ENCODE assay signal across 10 mouse cellular contexts in genomic region chr3:68823876-68824764, GRCm38 (mm10). TPM values are rescaled to one million over a fixed set of nuclear protein-coding genes. Genes with fewer than 3 reads are reported as not detected.
DNase-seq lines count a peak whose midpoint lies in the region; ATAC-seq and TF ChIP-seq lines count a peak whose summit lies in the region.
"Had no signal": no experiment of that assay in that cellular context is flagged by ENCODE, and none has a peak within 500 bp of the region (broad histone marks: within the 10 kb centered on the region; RNA-seq: fewer than 3 reads in every experiment).

No protein-coding gene starts in this region.

- no peak for DNase-seq in forebrain, embryonic 10.5 days (ENCODE audit: extremely low spot score, low spot score)
- peak; percentile 39 for DNase-seq in right cerebral cortex, adult 18-20 months
- DNase-seq in right cerebral cortex, postnatal 25 days: no peak
- peak; percentile 50 to 55 for DNase-seq in kidney, adult 8-10 months
- no peak for DNase-seq in spleen, adult 12 weeks (ENCODE audit: low spot score)
- no peak for DNase-seq in thymus, adult 2 months

- H3K4me2 ChIP-seq in forebrain, embryonic 13.5 days: no peak overlapping the region
- peak overlapping the region; percentile 11 for H3K4me2 ChIP-seq in neural tube, embryonic 15.5 days

- TF ChIP-seq CTCF in thymus, adult 2 months (IDR thresholded peaks at IDR 0.05; ENCODE audit: borderline replicate concordance, control insufficient read depth, extremely low read depth, insufficient read depth, low read length, poor library complexity): no peak

- H3K4me1 ChIP-seq in forebrain, embryonic 13.5 days: peaks cover 27% of the 10 kb centered on the region
- 0 out of 2 replicates have a peak, but pooled peaks cover 5% of the 10 kb centered on the region for H3K4me1 ChIP-seq in forebrain, embryonic 10.5 days
- peaks cover 32% of the 10 kb centered on the region for H3K4me1 ChIP-seq in neural tube, embryonic 15.5 days
- no peaks in the 10 kb centered on the region for H3K4me1 ChIP-seq in thymus, adult 2 months (replicated peaks; ENCODE audit: control insufficient read depth, insufficient read depth, low read length)

- peak overlapping the region; percentile 26; the same call in 1 of the 2 replicates for H3K27ac ChIP-seq in forebrain, embryonic 13.5 days
- H3K27ac ChIP-seq in forebrain, embryonic 10.5 days: no peak overlapping the region
- H3K27ac ChIP-seq in neural tube, embryonic 15.5 days (replicated peaks): peak overlapping the region; percentile 71; the same call in 1 of the 2 replicates
- no peak overlapping the region for H3K27ac ChIP-seq in thymus, adult 2 months (ENCODE audit: control insufficient read depth, insufficient read depth, low read length)
- H3K27ac ChIP-seq: macrophage had no signal

- H3K27me3 ChIP-seq in forebrain, embryonic 13.5 days: no peaks in the 10 kb centered on the region
- no peaks in the 10 kb centered on the region for H3K27me3 ChIP-seq in forebrain, embryonic 10.5 days (ENCODE audit: poor library complexity, severe bottlenecking)
- no peaks in the 10 kb centered on the region for H3K27me3 ChIP-seq in neural tube, embryonic 15.5 days (replicated peaks)
- H3K27me3 ChIP-seq in thymus, adult 2 months (ENCODE audit: control insufficient read depth, insufficient read depth, low read length): no peaks in the 10 kb centered on the region

- no peak overlapping the region for H3K9ac ChIP-seq in forebrain, embryonic 13.5 days
- H3K9ac ChIP-seq in neural tube, embryonic 15.5 days (replicated peaks): no peak overlapping the region

- TF ChIP-seq POLR2A in thymus, adult 2 months (IDR thresholded peaks at IDR 0.05; ENCODE audit: control insufficient read depth, extremely low read depth, insufficient read depth, low read length, poor library complexity): no peak

- WGBS in forebrain, embryonic 13.5 days: 45% methylated on average over 15 of the region's 15 CpGs
- 86% methylated on average over 15 of the region's 15 CpGs for WGBS in forebrain, embryonic 10.5 days
- 33% methylated on average over 15 of the region's 15 CpGs for WGBS in neural tube, embryonic 15.5 days
- WGBS in thymus, adult 2 months: 80% methylated on average over 15 of the region's 15 CpGs

- no peaks in the 10 kb centered on the region for H3K9me3 ChIP-seq in forebrain, embryonic 13.5 days (replicated peaks)
- no peaks in the 10 kb centered on the region for H3K9me3 ChIP-seq in forebrain, embryonic 10.5 days
- no peaks in the 10 kb centered on the region for H3K9me3 ChIP-seq in neural tube, embryonic 15.5 days (replicated peaks)

- H3K36me3 ChIP-seq in forebrain, embryonic 13.5 days (ENCODE audit: poor library complexity, severe bottlenecking): no peaks in the 10 kb centered on the region
- no peaks in the 10 kb centered on the region for H3K36me3 ChIP-seq in forebrain, embryonic 10.5 days (replicated peaks)
- no peaks in the 10 kb centered on the region for H3K36me3 ChIP-seq in neural tube, embryonic 15.5 days
- H3K36me3 ChIP-seq in thymus, adult 2 months (ENCODE audit: control insufficient read depth, insufficient read depth, low read length): no peaks in the 10 kb centered on the region

- H3K4me3 ChIP-seq in forebrain, embryonic 13.5 days: no peak overlapping the region
- H3K4me3 ChIP-seq in forebrain, embryonic 10.5 days: no peak overlapping the region
- no peak overlapping the region for H3K4me3 ChIP-seq in neural tube, embryonic 15.5 days (replicated peaks)
- H3K4me3 ChIP-seq in thymus, adult 2 months (ENCODE audit: control insufficient read depth, insufficient read depth, low read length): no peak overlapping the region

- peak; percentile 88 for ATAC-seq in forebrain, embryonic 13.5 days
- ATAC-seq in neural tube, embryonic 15.5 days (ENCODE audit: low FRiP score): peak; percentile 82

RNA-seq across cellular contexts. Expression of gene 1110032F04Rik, which starts 45.3 kb away (rescaled TPM):
- polyA plus RNA-seq in forebrain, embryonic 13.5 days (2015; fragmentation: Nextera tagmentation; extraction: Ambion mirVana): 2.2 and 2.6 TPM in 2 replicates
- 1.1 and 1.3 TPM in 2 replicates for polyA plus RNA-seq in forebrain, embryonic 10.5 days (2016; fragmentation: Nextera tagmentation; extraction: Ambion mirVana)
- polyA plus RNA-seq in neural tube, embryonic 15.5 days (2015; fragmentation: Nextera tagmentation; extraction: Ambion mirVana): 5.1 and 5.3 TPM in 2 replicates
- polyA plus RNA-seq in thymus, adult 2 months (2012; rRNA removed): 5.8 and 7.7 TPM in 2 replicates
- polyA plus RNA-seq: macrophage; testis, adult 2 months had no signal

Comparison
In these comparisons a context has a peak if more than half of its experiments do, and no peak if none do; other contexts are left out.
1. H3K27ac ChIP-seq: peak in forebrain, embryonic 13.5 days (single experiment) and neural tube, embryonic 15.5 days (single experiment); none in forebrain, embryonic 10.5 days (single experiment) and thymus, adult 2 months (single experiment).
2. DNase-seq: peak in right cerebral cortex, adult 18-20 months (single experiment) and kidney, adult 8-10 months (2 of 2); none in forebrain, embryonic 10.5 days (single experiment), right cerebral cortex, postnatal 25 days (single experiment), spleen, adult 12 weeks (single experiment) and thymus, adult 2 months (single experiment).